Mouse (Mus musculus): Measurements from ENCODE around the gene Prickle2. TPM values are rescaled to one million over a fixed set of nuclear protein-coding genes. Genes with fewer than 3 reads are reported as not detected.

Gene Prickle2
- total RNA-seq, 2 experiments from 2014 or later = 208 to 212 TPM

DNA sequence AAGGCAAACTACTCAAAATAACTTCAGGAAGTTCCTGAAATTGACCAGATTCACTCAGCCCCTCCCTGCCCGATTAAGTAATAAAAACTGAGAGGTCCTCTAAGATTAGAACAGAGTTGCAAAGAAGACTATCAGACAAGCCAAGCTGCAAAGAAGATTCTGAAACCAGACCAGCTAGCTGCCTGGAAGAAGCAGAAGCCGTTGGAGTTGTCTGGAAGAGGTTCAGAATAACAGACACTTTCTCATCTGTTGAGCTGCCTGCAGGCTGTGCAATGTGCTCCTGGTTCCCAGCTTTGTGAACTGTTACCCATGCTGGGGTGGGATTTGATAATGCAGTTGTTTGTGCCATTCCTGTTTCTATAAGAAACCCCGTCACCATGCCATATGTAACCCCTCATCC lies 361.4 kb downstream of the Prickle2 start:
- H3K4me3 ChIP-seq = no peak overlapping the region
- peak in 1 of 2 experiments; percentile 16 for DNase-seq (ENCODE audit: low spot score in 2 of 2)
- no peak overlapping the region for H3K27ac ChIP-seq
- no peak for TF ChIP-seq CTCF (conservative IDR thresholded peaks at IDR 0.05)

Other genes with a start within 250 kb of the Prickle2 start
- gene A730049H05Rik, start 110.3 kb upstream of the Prickle2 start, total RNA-seq (2021) = under 1 TPM; 0.15 to 0.27 TPM
- not detected for gene Gm15737, start 163.2 kb upstream of the Prickle2 start, total RNA-seq (2021)
- gene Adamts9, start 237.3 kb upstream of the Prickle2 start, total RNA-seq (2021) = 1 to 10 TPM; 8.7 to 8.9 TPM